Mouse (Mus musculus) heart, embryonic 10.5 days (tissue): ENCODE data around the gene Rbfox1. TPM values are rescaled to one million over a fixed set of nuclear protein-coding genes. Genes with fewer than 3 reads are reported as not detected.

Source experiments
- DNase-seq: peaks from one replicate; pipeline ENCODE4 v3.0.0-alpha.2; 2017; ENCODE audit warnings: low spot score
- H3K27ac ChIP-seq: fragments of 300-500 bp; sonication (generic); 2 replicates; pipeline ENCODE4 v1.5.1; 2016; ENCODE audit warnings: mild to moderate bottlenecking
- H3K27me3 ChIP-seq: fragments of 300-500 bp; sonication (generic); 2 replicates; pipeline ENCODE4 v1.6.1; 2016; ENCODE audit warnings: mild to moderate bottlenecking; ENCODE audit not compliant: poor library complexity, insufficient read depth, severe bottlenecking
- H3K36me3 ChIP-seq: fragments of 300-500 bp; sonication (generic); 2 replicates; pipeline ENCODE4 v1.6.1; 2016; ENCODE audit warnings: mild to moderate bottlenecking, moderate library complexity
- H3K4me1 ChIP-seq: fragments of 300-500 bp; sonication (generic); 2 replicates; pipeline ENCODE4 v1.6.1; 2016; ENCODE audit warnings: mild to moderate bottlenecking
- H3K4me3 ChIP-seq: fragments of 300-500 bp; sonication (generic); 2 replicates; pipeline ENCODE4 v1.5.1; 2016; ENCODE audit warnings: mild to moderate bottlenecking, moderate library complexity
- H3K9me3 ChIP-seq: fragments of 300-500 bp; sonication (generic); 2 replicates; pipeline ENCODE4 v1.6.1; 2016; ENCODE audit warnings: mild to moderate bottlenecking, moderate library complexity
- WGBS: fragments of 180-500 bp; shearing (Covaris S2); methylation state at CpG from one replicate; pipeline ENCODE4 v1.1.7; 2016; 5-methylcytosine and 5-hydroxymethylcytosine counted together
- polyA plus RNA-seq: library from polyadenylated mRNA; unstranded; fragments of >200 nt; fragmentation: Nextera tagmentation; extraction: Ambion mirVana; gene quantifications from 2 replicates; pipeline ENCODE4 v1.2.1, GENCODE M21; 2016

Gene Rbfox1
- polyA plus RNA-seq, 1 experiment from 2014 or later, result 2.8 TPM

GRCm38 (mm10) chr16:7212756-7213155 is 1327.6 kb downstream of the Rbfox1 start:
- 66% methylated on average over 4 of the region's 4 CpGs for WGBS
- Histone ChIP-seq H3K27me3 (no peaks in the 10 kb centered on the region), H3K4me3 (no peak overlapping the region), H3K27ac (no peak overlapping the region), H3K9me3 (no peaks in the 10 kb centered on the region), H3K4me1 (no peaks in the 10 kb centered on the region), H3K36me3 (no peaks in the 10 kb centered on the region)
- DNase-seq, result no peak

GRCm38 (mm10) chr16:7223265-7223664 is 1338.1 kb downstream of the Rbfox1 start:
- no peak overlapping the region for H3K4me3 ChIP-seq
- no peak for DNase-seq
- no peaks in the 10 kb centered on the region for H3K27me3 ChIP-seq
- H3K27ac ChIP-seq, result no peak overlapping the region
- H3K9me3 ChIP-seq, result no peaks in the 10 kb centered on the region
- WGBS, result 70% methylated on average over 2 of the region's 2 CpGs
- no peaks in the 10 kb centered on the region for H3K4me1 ChIP-seq
- H3K36me3 ChIP-seq, result no peaks in the 10 kb centered on the region

- no peaks in the 10 kb centered on the region for H3K9me3 ChIP-seq
- DNase-seq, result no peak
- no peaks in the 10 kb centered on the region for H3K27me3 ChIP-seq
- no peak overlapping the region for H3K4me3 ChIP-seq
- H3K27ac ChIP-seq, result no peak overlapping the region
- WGBS, result 84% methylated on average over 3 of the region's 3 CpGs
- H3K36me3 ChIP-seq, result no peaks in the 10 kb centered on the region
- H3K4me1 ChIP-seq, result no peaks in the 10 kb centered on the region
Measured at GRCm38 (mm10) chr16:7226000-7226399, 1340.8 kb downstream of the Rbfox1 start.

GRCm38 (mm10) chr16:7228246-7228645 is 1343.1 kb downstream of the Rbfox1 start:
- Histone ChIP-seq H3K27me3 (no peaks in the 10 kb centered on the region), H3K9me3 (no peaks in the 10 kb centered on the region), H3K27ac (no peak overlapping the region), H3K4me3 (no peak overlapping the region), H3K4me1 (no peaks in the 10 kb centered on the region), H3K36me3 (no peaks in the 10 kb centered on the region)
- DNase-seq, result no peak
- WGBS, result 80% methylated on average over 5 of the region's 5 CpGs

GRCm38 (mm10) chr16:7229232-7229631 is 1344.1 kb downstream of the Rbfox1 start:
- no peak for DNase-seq
- whole genome bisulfite sequencing, result 52% methylated on average over 4 of the region's 4 CpGs
- Histone ChIP-seq H3K27ac (no peak overlapping the region), H3K27me3 (no peaks in the 10 kb centered on the region), H3K4me3 (no peak overlapping the region), H3K9me3 (no peaks in the 10 kb centered on the region), H3K4me1 (no peaks in the 10 kb centered on the region), H3K36me3 (no peaks in the 10 kb centered on the region)

- DNase-seq, result no peak
- H3K36me3 ChIP-seq, result no peaks in the 10 kb centered on the region
- no peaks in the 10 kb centered on the region for H3K27me3 ChIP-seq
- H3K27ac ChIP-seq, result no peak overlapping the region
- WGBS, result 81% methylated on average over 3 of the region's 3 CpGs
- H3K4me1 ChIP-seq, result no peaks in the 10 kb centered on the region
- H3K9me3 ChIP-seq, result no peaks in the 10 kb centered on the region
- H3K4me3 ChIP-seq, result no peak overlapping the region
Measured at GRCm38 (mm10) chr16:7241627-7242026, 1356.5 kb downstream of the Rbfox1 start.

- no peak overlapping the region for H3K4me3 ChIP-seq
- WGBS, result 87% methylated on average over 3 of the region's 3 CpGs
- no peaks in the 10 kb centered on the region for H3K27me3 ChIP-seq
- no peak for DNase-seq
- H3K9me3 ChIP-seq, result no peaks in the 10 kb centered on the region
- no peak overlapping the region for H3K27ac ChIP-seq
- H3K4me1 ChIP-seq, result no peaks in the 10 kb centered on the region
- no peaks in the 10 kb centered on the region for H3K36me3 ChIP-seq
Measured at GRCm38 (mm10) chr16:7242501-7242900, 1357.3 kb downstream of the Rbfox1 start.

- DNase-seq, result no peak
- Histone ChIP-seq H3K27me3 (no peaks in the 10 kb centered on the region), H3K36me3 (no peaks in the 10 kb centered on the region), H3K9me3 (no peaks in the 10 kb centered on the region), H3K4me1 (no peaks in the 10 kb centered on the region), H3K27ac (no peak overlapping the region), H3K4me3 (no peak overlapping the region)
- WGBS, result 63% methylated on average over 1 of the region's 1 CpGs
Measured at GRCm38 (mm10) chr16:7244382-7244781, 1359.2 kb downstream of the Rbfox1 start.

- Histone ChIP-seq H3K27me3 (no peaks in the 10 kb centered on the region), H3K36me3 (no peaks in the 10 kb centered on the region), H3K4me1 (no peaks in the 10 kb centered on the region), H3K4me3 (no peak overlapping the region), H3K9me3 (no peaks in the 10 kb centered on the region), H3K27ac (no peak overlapping the region)
- WGBS, result 77% methylated on average over 4 of the region's 4 CpGs
- DNase-seq, result no peak
Measured at GRCm38 (mm10) chr16:7251696-7252095, 1366.5 kb downstream of the Rbfox1 start.

GRCm38 (mm10) chr16:7257366-7257765 is 1372.2 kb downstream of the Rbfox1 start:
- no peak for DNase-seq
- no peaks in the 10 kb centered on the region for H3K4me1 ChIP-seq
- H3K27ac ChIP-seq, result no peak overlapping the region
- H3K27me3 ChIP-seq, result no peaks in the 10 kb centered on the region
- no peak overlapping the region for H3K4me3 ChIP-seq
- no peaks in the 10 kb centered on the region for H3K36me3 ChIP-seq
- 91% methylated on average over 4 of the region's 4 CpGs for WGBS
- H3K9me3 ChIP-seq, result no peaks in the 10 kb centered on the region

GRCm38 (mm10) chr16:7263261-7263660 is 1378.1 kb downstream of the Rbfox1 start:
- H3K27ac ChIP-seq, result no peak overlapping the region
- H3K4me1 ChIP-seq, result no peaks in the 10 kb centered on the region
- no peaks in the 10 kb centered on the region for H3K9me3 ChIP-seq
- WGBS, result 79% methylated on average over 1 of the region's 1 CpGs
- no peaks in the 10 kb centered on the region for H3K27me3 ChIP-seq
- no peaks in the 10 kb centered on the region for H3K36me3 ChIP-seq
- no peak for DNase-seq
- H3K4me3 ChIP-seq, result no peak overlapping the region

GRCm38 (mm10) chr16:7265715-7266114 is 1380.6 kb downstream of the Rbfox1 start:
- no peaks in the 10 kb centered on the region for H3K4me1 ChIP-seq
- H3K36me3 ChIP-seq, result no peaks in the 10 kb centered on the region
- no peak overlapping the region for H3K27ac ChIP-seq
- H3K4me3 ChIP-seq, result no peak overlapping the region
- no peak for DNase-seq
- H3K27me3 ChIP-seq, result no peaks in the 10 kb centered on the region
- no peaks in the 10 kb centered on the region for H3K9me3 ChIP-seq

- Histone ChIP-seq H3K27ac (no peak overlapping the region), H3K4me3 (no peak overlapping the region), H3K27me3 (no peaks in the 10 kb centered on the region), H3K9me3 (no peaks in the 10 kb centered on the region), H3K36me3 (no peaks in the 10 kb centered on the region), H3K4me1 (no peaks in the 10 kb centered on the region)
- WGBS, result 94% methylated on average over 5 of the region's 5 CpGs
- no peak for DNase-seq
Measured at GRCm38 (mm10) chr16:7275501-7275900, 1390.3 kb downstream of the Rbfox1 start.

- Histone ChIP-seq H3K4me3 (no peak overlapping the region), H3K9me3 (no peaks in the 10 kb centered on the region), H3K36me3 (no peaks in the 10 kb centered on the region), H3K27me3 (no peaks in the 10 kb centered on the region), H3K4me1 (no peaks in the 10 kb centered on the region), H3K27ac (no peak overlapping the region)
- DNase-seq, result no peak
- 30% methylated on average over 1 of the region's 1 CpGs for WGBS
Measured at GRCm38 (mm10) chr16:7275901-7276300, 1390.7 kb downstream of the Rbfox1 start.
